Mouse (Mus musculus) lung, embryonic 15.5 days (tissue): ENCODE data around the gene Lama5. TPM values are rescaled to one million over a fixed set of nuclear protein-coding genes. Genes with fewer than 3 reads are reported as not detected.
A peak's percentile ranks its signal among the peaks of the same experiment; 100 is the strongest.

Experiments
- ATAC-seq: fragments of 200-750 bp; cut with Nextera tagmentation; 2 replicates; pipeline ENCODE4 v1.8.0; 2017; ENCODE audit warnings: moderate number of reproducible peaks, borderline replicate concordance; ENCODE audit not compliant: low FRiP score, low TSS enrichment; ENCODE audit errors: extremely low read depth
- H3K27ac ChIP-seq: fragments of 300-500 bp; sonication (generic); 2 replicates; pipeline ENCODE4 v1.5.1; 2015; ENCODE audit warnings: moderate library complexity, mild to moderate bottlenecking, inconsistent platforms
- H3K27me3 ChIP-seq: fragments of 300-500 bp; sonication (generic); 2 replicates; pipeline ENCODE4 v1.6.1; 2015; ENCODE audit warnings: inconsistent platforms
- H3K36me3 ChIP-seq: fragments of 300-500 bp; sonication (generic); 2 replicates; pipeline ENCODE4 v1.6.1; 2015; ENCODE audit warnings: inconsistent platforms
- H3K4me1 ChIP-seq: fragments of 300-500 bp; sonication (generic); 2 replicates; pipeline ENCODE4 v1.6.1; 2015; ENCODE audit warnings: inconsistent platforms
- H3K4me2 ChIP-seq: fragments of 300-500 bp; sonication (generic); 2 replicates; pipeline ENCODE4 v1.6.1; 2015; ENCODE audit warnings: inconsistent platforms, mild to moderate bottlenecking, moderate library complexity
- H3K4me3 ChIP-seq: fragments of 300-500 bp; sonication (generic); 2 replicates; pipeline ENCODE4 v1.5.1; 2015; ENCODE audit warnings: mild to moderate bottlenecking, inconsistent platforms
- H3K9ac ChIP-seq: fragments of 300-500 bp; sonication (generic); 2 replicates; pipeline ENCODE4 v1.6.1; 2015; ENCODE audit warnings: inconsistent platforms
- H3K9me3 ChIP-seq: fragments of 300-500 bp; sonication (generic); 2 replicates; pipeline ENCODE4 v1.6.1; 2016; ENCODE audit warnings: inconsistent platforms
- WGBS: fragments of 180-500 bp; shearing (Covaris S2); methylation state at CpG from one replicate; pipeline ENCODE4 v1.1.7; 2015; 5-methylcytosine and 5-hydroxymethylcytosine counted together
- polyA plus RNA-seq: library from polyadenylated mRNA; unstranded; fragments of >200 nt; fragmentation: Nextera tagmentation; extraction: Ambion mirVana; gene quantifications from 2 replicates; pipeline ENCODE4 v1.2.1, GENCODE M21; 2015

Gene Lama5
- polyA plus RNA-seq, 1 experiment from 2014 or later: 83.2 TPM

DNA sequence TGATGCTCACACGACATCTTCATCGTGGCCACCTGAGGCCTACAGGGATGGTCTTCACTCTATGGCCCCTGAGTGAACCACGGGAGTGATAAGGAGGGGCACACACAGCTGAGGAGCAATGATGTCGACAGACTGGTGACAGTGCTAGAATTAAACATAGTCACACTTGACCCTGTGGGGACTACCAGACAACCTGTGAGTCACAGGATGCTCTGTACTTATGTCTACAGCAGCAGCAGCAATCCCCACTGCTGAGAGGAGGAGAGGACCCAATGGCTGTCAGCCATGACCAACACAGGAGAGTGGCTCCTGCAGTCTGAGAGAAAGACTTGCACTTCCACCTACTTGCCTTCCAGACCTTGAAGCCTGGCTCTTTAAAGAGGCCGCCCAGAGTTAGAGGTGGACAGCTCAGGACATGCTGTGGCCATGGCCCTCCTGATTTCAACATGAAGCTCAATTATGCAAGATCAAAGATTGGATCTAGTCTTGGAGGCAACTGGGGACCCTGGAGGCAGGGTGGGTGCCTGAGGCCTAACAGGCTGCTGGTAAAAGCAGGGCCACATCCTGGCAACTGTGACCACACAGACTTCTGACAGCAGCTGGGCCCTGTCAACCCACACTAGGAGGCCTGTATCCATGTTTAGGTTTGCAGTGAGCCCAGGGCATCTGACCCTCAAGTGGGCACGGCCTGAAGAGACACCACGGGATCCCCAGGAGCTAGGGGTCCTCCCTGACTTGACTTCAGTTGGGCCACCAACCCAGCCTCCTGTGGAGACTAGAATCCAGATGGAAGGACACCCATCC lies 7.6 kb upstream of the Lama5 start:
- Histone ChIP-seq H3K4me2 (no peak overlapping the region), H3K27me3 (no peaks in the 10 kb centered on the region), H3K4me1 (peaks cover 70% of the 10 kb centered on the region), H3K4me3 (no peak overlapping the region), H3K9ac (no peak overlapping the region), H3K36me3 (no peaks in the 10 kb centered on the region), H3K9me3 (no peaks in the 10 kb centered on the region), H3K27ac (peak overlapping the region; percentile 96)
- ATAC-seq: no peak
- 51% methylated on average over 7 of the region's 7 CpGs for WGBS

GRCm38 (mm10) chr2:180230482-180230881 lies 4.8 kb upstream of the Lama5 start:
- H3K4me3 ChIP-seq: no peak overlapping the region
- H3K4me2 ChIP-seq: no peak overlapping the region
- peak overlapping the region; percentile 57 for H3K27ac ChIP-seq
- H3K4me1 ChIP-seq: peaks cover 87% of the 10 kb centered on the region
- 53% methylated on average over 4 of the region's 4 CpGs for WGBS
- no peaks in the 10 kb centered on the region for H3K36me3 ChIP-seq
- H3K9ac ChIP-seq: no peak overlapping the region; the same call in 1 of the 2 replicates
- no peak for ATAC-seq
- no peaks in the 10 kb centered on the region for H3K9me3 ChIP-seq
- H3K27me3 ChIP-seq: peaks cover 12% of the 10 kb centered on the region

DNA sequence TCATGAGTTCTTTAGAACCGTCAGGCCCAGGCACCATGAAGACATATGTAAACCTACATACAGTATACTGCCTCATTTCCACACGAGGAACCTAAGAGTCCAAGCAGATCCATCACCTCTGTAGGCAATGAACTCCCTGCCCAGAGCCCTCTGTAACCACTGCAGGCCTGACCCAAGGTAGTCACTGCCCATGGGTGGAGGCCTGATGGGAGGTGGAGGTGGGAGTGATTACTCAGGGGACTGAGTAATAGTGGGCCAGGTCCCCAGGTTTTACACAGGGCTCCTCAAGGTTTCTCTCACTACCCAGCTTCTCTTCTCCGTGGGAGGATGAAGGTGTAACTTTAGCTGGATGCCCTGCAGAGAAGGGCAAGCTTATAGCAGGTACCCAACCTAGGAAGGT lies 3.5 kb upstream of the Lama5 start:
- ATAC-seq: no peak
- Histone ChIP-seq H3K27ac (peak overlapping the region; percentile 63), H3K4me3 (no peak overlapping the region), H3K27me3 (peaks cover 23% of the 10 kb centered on the region), H3K4me2 (no peak overlapping the region), H3K9ac (no peak overlapping the region), H3K36me3 (no peaks in the 10 kb centered on the region), H3K4me1 (peaks cover 76% of the 10 kb centered on the region), H3K9me3 (no peaks in the 10 kb centered on the region)
- 61% methylated on average over 3 of the region's 3 CpGs for WGBS

GRCm38 (mm10) chr2:180228592-180228991 lies 2.9 kb upstream of the Lama5 start:
- peaks cover 24% of the 10 kb centered on the region for H3K27me3 ChIP-seq
- H3K9me3 ChIP-seq: no peaks in the 10 kb centered on the region
- no peak overlapping the region for H3K9ac ChIP-seq
- H3K4me2 ChIP-seq: 0 out of 2 replicates have a peak overlapping the region, but pooled peaks have one; percentile 45
- H3K27ac ChIP-seq: peak overlapping the region; percentile 63
- no peak overlapping the region for H3K4me3 ChIP-seq
- H3K4me1 ChIP-seq: peaks cover 74% of the 10 kb centered on the region
- peak; percentile 28; the same call in 1 of the 2 replicates for ATAC-seq
- no peaks in the 10 kb centered on the region for H3K36me3 ChIP-seq
- 31% methylated on average over 7 of the region's 7 CpGs for WGBS

DNA sequence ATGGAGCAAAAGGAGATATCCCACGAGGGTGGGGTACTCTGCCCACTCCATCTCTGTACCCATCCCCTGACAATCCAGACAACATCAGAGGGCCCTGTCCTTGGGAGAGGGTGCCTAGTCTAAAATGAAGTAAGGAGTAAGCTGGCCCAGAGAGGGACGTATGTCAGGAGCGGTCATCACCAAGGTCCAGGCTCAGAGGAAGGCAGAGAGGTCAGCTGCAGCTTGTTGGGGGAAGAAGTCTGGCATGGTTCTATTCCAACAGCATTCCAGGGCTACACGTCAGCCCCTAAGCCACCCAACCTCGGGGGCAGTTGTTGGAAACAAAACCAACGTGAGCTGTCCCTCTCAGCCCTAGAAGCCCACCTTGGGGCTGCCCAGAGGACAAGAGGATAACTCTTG lies 2.4 kb upstream of the Lama5 start:
- ATAC-seq: no peak
- peak overlapping the region; percentile 45; the same call in 1 of the 2 replicates for H3K4me2 ChIP-seq
- peaks cover 74% of the 10 kb centered on the region for H3K4me1 ChIP-seq
- H3K9me3 ChIP-seq: no peaks in the 10 kb centered on the region
- H3K27ac ChIP-seq: peak overlapping the region; percentile 63
- peaks cover 24% of the 10 kb centered on the region for H3K27me3 ChIP-seq
- no peak overlapping the region for H3K9ac ChIP-seq
- no peaks in the 10 kb centered on the region for H3K36me3 ChIP-seq
- 0 out of 2 replicates have a peak overlapping the region, but pooled peaks have one; percentile 2 for H3K4me3 ChIP-seq
- WGBS: 35% methylated on average over 6 of the region's 6 CpGs

- Histone ChIP-seq H3K4me2 (peak overlapping the region; percentile 45), H3K9ac (no peak overlapping the region), H3K4me1 (peaks cover 75% of the 10 kb centered on the region), H3K9me3 (no peaks in the 10 kb centered on the region), H3K27ac (peak overlapping the region; percentile 63), H3K4me3 (peak overlapping the region; percentile 2; the same call in 1 of the 2 replicates), H3K36me3 (no peaks in the 10 kb centered on the region), H3K27me3 (peaks cover 24% of the 10 kb centered on the region)
- 2% methylated on average over 21 of the region's 21 CpGs for WGBS
- ATAC-seq: peak; percentile 15; the same call in 1 of the 2 replicates
These were observed 1.8 kb upstream of the Lama5 start for GRCm38 (mm10) chr2:180227262-180228059.

DNA sequence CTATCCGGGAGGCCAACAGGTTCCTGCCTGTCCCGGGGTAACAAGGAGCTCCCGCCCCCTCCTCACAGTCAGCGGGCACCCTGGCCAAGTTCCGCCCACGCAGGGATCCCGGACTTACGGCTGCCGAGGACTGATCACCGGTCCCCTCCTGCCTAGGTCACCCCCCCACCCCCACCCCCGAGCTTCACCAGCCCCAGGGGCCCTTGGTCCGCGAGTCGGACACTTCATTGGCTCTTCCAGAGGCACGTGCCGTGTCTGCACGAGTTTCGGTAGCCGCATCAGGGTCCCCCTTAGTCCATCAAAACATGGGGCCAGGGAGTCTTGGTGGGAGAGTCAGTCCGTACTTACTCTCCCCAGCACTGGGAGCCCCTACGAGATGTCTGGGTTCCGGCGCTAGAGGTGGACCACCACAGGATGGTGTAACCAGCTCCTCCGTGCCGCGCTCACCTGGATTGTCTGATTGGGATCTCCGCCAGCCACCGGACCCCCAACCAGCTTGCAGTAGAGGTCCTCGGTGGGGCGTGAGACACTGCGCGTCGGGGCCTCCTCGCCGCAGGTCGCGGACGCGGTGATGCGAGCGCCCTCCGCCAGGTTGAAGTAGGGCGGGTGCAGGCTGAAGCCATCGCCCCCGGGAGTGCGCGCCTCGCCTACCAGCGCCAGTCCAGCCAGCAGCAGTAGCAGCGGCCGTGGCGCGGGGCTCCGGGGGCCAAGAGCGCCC lies 456 bp downstream of the Lama5 start:
- H3K27ac ChIP-seq: peak overlapping the region; percentile 91
- H3K36me3 ChIP-seq: no peaks in the 10 kb centered on the region
- H3K4me1 ChIP-seq: peaks cover 79% of the 10 kb centered on the region
- H3K9me3 ChIP-seq: no peaks in the 10 kb centered on the region
- peak overlapping the region; percentile 65 for H3K4me3 ChIP-seq
- peak overlapping the region; percentile 94 for H3K4me2 ChIP-seq
- H3K9ac ChIP-seq: peak overlapping the region; percentile 85
- 0 out of 2 replicates have a peak, but pooled peaks have one; percentile 0 for ATAC-seq
- peaks cover 24% of the 10 kb centered on the region for H3K27me3 ChIP-seq
- under 1% methylated on average over 55 of the region's 55 CpGs for WGBS

DNA sequence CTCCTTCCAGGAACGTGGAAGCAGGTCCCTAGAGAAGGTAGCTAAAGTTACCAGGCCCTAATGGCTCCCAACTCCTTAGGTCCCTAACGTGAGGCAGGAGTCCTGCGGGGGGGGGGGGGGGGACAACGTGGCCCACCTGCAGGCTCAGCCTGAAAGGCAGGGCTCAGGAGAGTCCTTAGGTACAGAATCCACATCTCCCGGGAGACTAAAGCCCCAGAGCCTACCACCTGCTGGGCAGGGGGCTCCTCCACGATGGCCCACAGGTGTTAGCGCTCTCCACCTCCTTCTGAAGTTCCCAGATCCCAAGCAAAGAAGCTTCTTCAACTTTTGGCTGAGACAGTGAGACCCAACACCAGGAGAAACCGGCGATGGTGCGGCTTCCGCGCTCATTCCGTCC lies 1.0 kb downstream of the Lama5 start:
- no peak for ATAC-seq
- no peaks in the 10 kb centered on the region for H3K36me3 ChIP-seq
- H3K4me2 ChIP-seq: peak overlapping the region; percentile 94
- H3K27ac ChIP-seq: peak overlapping the region; percentile 91
- H3K4me3 ChIP-seq: peak overlapping the region; percentile 65
- H3K4me1 ChIP-seq: peaks cover 79% of the 10 kb centered on the region
- 4% methylated on average over 11 of the region's 13 CpGs for whole genome bisulfite sequencing
- no peaks in the 10 kb centered on the region for H3K9me3 ChIP-seq
- peaks cover 24% of the 10 kb centered on the region for H3K27me3 ChIP-seq
- H3K9ac ChIP-seq: peak overlapping the region; percentile 85

GRCm38 (mm10) chr2:180222250-180222649 lies 3.4 kb downstream of the Lama5 start:
- peak; percentile 58 for ATAC-seq

GRCm38 (mm10) chr2:180221051-180221450 lies 4.6 kb downstream of the Lama5 start:
- Histone ChIP-seq H3K36me3 (no peaks in the 10 kb centered on the region), H3K4me3 (no peak overlapping the region), H3K4me2 (no peak overlapping the region), H3K9me3 (no peaks in the 10 kb centered on the region), H3K4me1 (peaks cover 82% of the 10 kb centered on the region), H3K27me3 (peaks cover 17% of the 10 kb centered on the region), H3K27ac (peak overlapping the region; percentile 91), H3K9ac (no peak overlapping the region)
- ATAC-seq: no peak
- WGBS: 81% methylated on average over 9 of the region's 9 CpGs

More at GRCm38 (mm10) chr2:180222250-180222649, 3.4 kb downstream of the Lama5 start:
- H3K4me3 ChIP-seq: peak overlapping the region; percentile 65
- H3K4me1 ChIP-seq: peaks cover 81% of the 10 kb centered on the region
- H3K27ac ChIP-seq: peak overlapping the region; percentile 91
- peak overlapping the region; percentile 94 for H3K4me2 ChIP-seq
- 10% methylated on average over 6 of the region's 6 CpGs for WGBS
- H3K9ac ChIP-seq: no peak overlapping the region
- no peaks in the 10 kb centered on the region for H3K9me3 ChIP-seq
- peaks cover 24% of the 10 kb centered on the region for H3K27me3 ChIP-seq
- no peaks in the 10 kb centered on the region for H3K36me3 ChIP-seq

DNA sequence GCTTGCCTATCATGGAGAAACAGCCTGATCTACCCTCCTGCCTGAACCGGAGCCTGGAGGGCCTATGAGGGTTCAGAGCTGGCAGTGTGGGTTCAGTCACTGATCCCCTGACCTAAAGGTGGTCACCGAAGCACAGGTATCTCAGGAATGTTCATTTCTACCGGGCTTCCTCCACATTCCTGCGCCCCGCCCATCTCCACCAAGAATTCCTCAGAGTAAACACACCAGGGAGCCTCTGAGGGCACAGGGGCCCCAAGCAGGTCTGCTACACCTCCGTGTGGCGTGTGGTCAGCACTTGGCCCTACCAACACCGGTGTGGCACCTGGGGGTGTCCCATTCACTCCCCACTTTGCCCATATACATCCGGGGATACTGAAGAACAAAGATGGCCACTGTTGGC lies 5.5 kb downstream of the Lama5 start:
- Histone ChIP-seq H3K27me3 (peaks cover 10% of the 10 kb centered on the region), H3K4me2 (peak overlapping the region; percentile 14; the same call in 1 of the 2 replicates), H3K27ac (peak overlapping the region; percentile 91), H3K36me3 (no peaks in the 10 kb centered on the region), H3K4me1 (peaks cover 84% of the 10 kb centered on the region), H3K9me3 (no peaks in the 10 kb centered on the region), H3K4me3 (no peak overlapping the region), H3K9ac (0 out of 2 replicates have a peak overlapping the region, but pooled peaks have one; percentile 25)
- 37% methylated on average over 9 of the region's 9 CpGs for WGBS
- no peak for ATAC-seq
